Mouse (Mus musculus) midbrain, embryonic 10.5 days (tissue): Measurements from ENCODE around the gene Usp4. TPM values are rescaled to one million over a fixed set of nuclear protein-coding genes. Genes with fewer than 3 reads are reported as not detected.
"Not testable (repeated sequence)": the region's sequence is repeated elsewhere in the genome, so short reads cannot be mapped to it uniquely, and the experiment has no call there.

ENCODE experiments used
- DNase-seq: peaks from one replicate; pipeline ENCODE4 v3.0.0-alpha.2; 2017; ENCODE audit warnings: low spot score
- H3K27ac ChIP-seq: fragments of 300-500 bp; sonication (generic); replicated peaks from 2 replicates; pipeline ENCODE4 v1.5.1; 2016; ENCODE audit warnings: mild to moderate bottlenecking
- H3K27me3 ChIP-seq: fragments of 300-500 bp; sonication (generic); 2 replicates; pipeline ENCODE4 v1.6.1; 2016; ENCODE audit warnings: low read depth, mild to moderate bottlenecking; ENCODE audit not compliant: poor library complexity, severe bottlenecking
- H3K36me3 ChIP-seq: fragments of 300-500 bp; sonication (generic); 2 replicates; pipeline ENCODE4 v1.6.1; 2016; ENCODE audit warnings: mild to moderate bottlenecking, moderate library complexity
- H3K4me1 ChIP-seq: fragments of 300-500 bp; sonication (generic); 2 replicates; pipeline ENCODE4 v1.6.1; 2016
- H3K4me3 ChIP-seq: fragments of 300-500 bp; sonication (generic); 2 replicates; pipeline ENCODE4 v1.5.1; 2016; ENCODE audit warnings: mild to moderate bottlenecking, moderate library complexity
- H3K9me3 ChIP-seq: fragments of 300-500 bp; sonication (generic); replicated peaks from 2 replicates; pipeline ENCODE4 v1.6.1; 2016; ENCODE audit warnings: mild to moderate bottlenecking
- WGBS: fragments of 180-500 bp; shearing (Covaris S2); methylation state at CpG from one replicate; pipeline ENCODE4 v1.1.7; 2016; 5-methylcytosine and 5-hydroxymethylcytosine counted together
- polyA plus RNA-seq: library from polyadenylated mRNA; unstranded; fragments of >200 nt; fragmentation: Nextera tagmentation; extraction: Ambion mirVana; gene quantifications from 2 replicates; pipeline ENCODE4 v1.2.1, GENCODE M21; 2016

Usp4 gene
- 119 and 140 TPM in 2 replicates for polyA plus RNA-seq

DNA sequence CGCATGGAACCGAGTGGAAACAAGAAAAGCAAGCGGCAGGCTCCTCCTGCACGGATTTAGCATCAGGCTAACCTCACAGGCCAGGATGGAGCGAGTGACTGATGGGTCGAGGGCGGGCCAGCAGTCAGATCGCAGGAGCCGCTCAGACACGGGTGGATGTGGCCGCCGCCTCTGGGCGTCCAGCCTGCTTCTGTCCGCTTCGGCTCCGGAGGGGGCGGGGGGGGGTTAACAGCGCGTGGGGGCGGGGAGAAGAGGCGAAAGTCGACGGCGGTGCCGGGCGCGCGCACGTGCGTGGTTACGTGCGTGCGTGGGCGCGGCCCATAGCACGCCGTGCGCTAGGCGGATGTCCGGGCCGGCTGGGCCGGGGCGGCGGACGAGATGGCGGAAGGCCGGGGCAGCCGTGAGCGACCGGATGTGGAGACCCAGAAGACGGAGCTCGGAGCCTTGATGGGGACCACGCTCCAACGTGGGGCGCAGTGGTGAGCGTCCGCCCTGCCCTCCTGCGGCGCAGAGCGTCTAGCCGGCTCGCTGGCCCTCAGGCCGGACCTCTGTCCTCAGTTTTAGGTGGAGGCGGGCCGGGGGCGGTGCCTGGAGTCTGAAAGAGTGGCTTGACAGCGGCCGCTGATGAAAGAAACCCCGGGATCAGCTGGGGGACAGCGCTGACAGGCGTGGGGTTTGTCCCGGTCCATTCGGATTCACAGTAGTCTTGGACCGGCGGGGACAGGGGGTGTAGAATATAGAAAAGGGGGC, at the start of gene Usp4:
Usp4 (plus strand) TSS at position 314 of the 750 bp plus-strand sequence.
- peak; percentile 90 for DNase-seq
- H3K27ac ChIP-seq = peak within 1 kb of the TSS; percentile 95
- H3K9me3 ChIP-seq = no peaks in the 10 kb centered on the region
- H3K4me1 ChIP-seq = peaks cover 27% of the 10 kb centered on the region
- no peaks in the 10 kb centered on the region for H3K27me3 ChIP-seq
- WGBS = under 1% methylated on average over 75 of the region's 75 CpGs
- peaks cover 32% of the 10 kb centered on the region for H3K36me3 ChIP-seq
- peak within 1 kb of the TSS; percentile 92 for H3K4me3 ChIP-seq

DNA sequence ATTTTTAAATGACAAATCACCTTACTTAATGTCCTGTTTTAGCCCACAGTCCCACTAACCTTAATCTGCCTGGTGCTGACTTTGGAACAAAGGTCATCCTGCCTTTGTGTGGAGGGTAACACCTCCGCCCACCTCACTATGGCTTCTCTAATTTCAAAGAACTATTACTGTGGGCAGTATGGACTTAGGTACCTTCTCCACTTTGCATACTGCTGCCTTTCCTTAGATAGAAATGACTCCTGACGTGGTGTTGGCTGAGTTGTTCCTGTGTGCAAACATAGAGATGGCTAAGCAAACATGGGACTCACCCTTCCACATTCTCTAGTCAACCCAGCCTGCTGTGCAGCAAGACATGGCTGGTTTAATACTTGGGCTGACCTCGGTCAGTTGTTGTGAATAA, 45.8 kb upstream of the Usp4 start:
- H3K27ac ChIP-seq = no peak overlapping the region
- H3K9me3 ChIP-seq = no peaks in the 10 kb centered on the region
- peaks cover 54% of the 10 kb centered on the region for H3K36me3 ChIP-seq
- H3K4me3 ChIP-seq = no peak overlapping the region
- WGBS = 90% methylated on average over 3 of the region's 3 CpGs
- no peaks in the 10 kb centered on the region for H3K27me3 ChIP-seq
- no peak for DNase-seq
- H3K4me1 ChIP-seq = peaks cover 22% of the 10 kb centered on the region

- DNase-seq = no peak
- H3K4me3 ChIP-seq = peak overlapping the region; percentile 80
- no peaks in the 10 kb centered on the region for H3K9me3 ChIP-seq
- peaks cover 47% of the 10 kb centered on the region for H3K36me3 ChIP-seq
- peak overlapping the region; percentile 99; the same call in 1 of the 2 replicates for H3K27ac ChIP-seq
- peaks cover 36% of the 10 kb centered on the region for H3K4me1 ChIP-seq
- H3K27me3 ChIP-seq = no peaks in the 10 kb centered on the region
- 80% methylated on average over 4 of the region's 4 CpGs for WGBS
Observed at GRCm38 (mm10) chr9:108304716-108305115, 42.9 kb upstream of the Usp4 start.

GRCm38 (mm10) chr9:108305170-108305569, 42.5 kb upstream of the Usp4 start:
- peaks cover 45% of the 10 kb centered on the region for H3K36me3 ChIP-seq
- no peaks in the 10 kb centered on the region for H3K27me3 ChIP-seq
- peaks cover 40% of the 10 kb centered on the region for H3K4me1 ChIP-seq
- H3K4me3 ChIP-seq = peak overlapping the region; percentile 80
- DNase-seq = no peak
- WGBS = 9% methylated on average over 1 of the region's 1 CpGs
- H3K27ac ChIP-seq = peak overlapping the region; percentile 99
- H3K9me3 ChIP-seq = no peaks in the 10 kb centered on the region

DNA sequence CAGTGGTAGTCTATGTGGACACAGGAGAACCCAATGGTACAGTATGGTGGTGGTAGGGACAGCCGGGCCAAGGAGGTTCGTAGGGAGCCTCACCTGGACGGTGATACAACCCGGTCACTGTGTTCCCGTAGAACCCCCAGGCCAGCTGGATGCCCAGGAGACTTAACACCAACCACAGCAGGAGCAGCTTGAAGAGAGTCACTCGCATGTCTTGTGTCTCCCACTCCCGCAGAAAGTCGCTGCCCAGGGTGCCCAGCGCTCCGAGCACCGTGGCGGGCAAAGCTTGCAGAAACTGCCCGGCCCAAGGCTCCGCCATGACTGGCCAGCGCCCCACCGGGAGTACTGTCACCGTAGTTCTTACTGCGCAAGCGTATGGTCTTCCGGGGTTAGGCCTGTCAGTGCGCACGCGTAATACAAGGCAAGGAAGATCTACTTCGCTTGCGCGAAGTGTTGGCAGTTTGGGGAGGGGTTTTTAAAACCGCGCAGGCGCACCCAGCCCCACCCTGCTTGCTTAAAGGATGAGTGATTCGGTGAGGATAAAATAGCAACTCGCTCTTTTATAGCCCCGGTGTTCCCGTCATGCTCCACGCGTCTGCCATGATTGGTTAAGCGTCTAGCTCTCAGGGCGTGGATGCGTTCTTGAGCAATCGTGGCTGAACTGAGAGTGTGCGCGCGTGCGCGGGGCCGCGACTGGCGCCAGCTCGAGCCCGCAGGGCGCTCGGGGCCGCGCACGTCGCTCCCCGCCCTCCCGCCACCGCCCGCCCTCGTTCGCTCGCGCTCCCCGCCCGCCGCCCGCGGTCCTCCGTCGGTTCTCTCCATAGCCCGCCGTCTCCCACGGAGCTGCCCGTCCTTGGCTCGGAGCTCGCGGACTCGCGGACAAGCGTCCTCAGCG, 41.8 kb upstream of the Usp4 start, which contains the start of the genes Rhoa and Tcta:
Rhoa (plus strand) TSS at position 501 of the 892 bp plus-strand sequence.
Tcta (minus strand) TSS at position 532 of the 892 bp plus-strand sequence.
- under 1% methylated on average over 81 of the region's 81 CpGs for WGBS
- DNase-seq = peak; percentile 98

GRCm38 (mm10) chr9:108306571-108306980, 41.1 kb upstream of the Usp4 start:
- under 1% methylated on average over 51 of the region's 51 CpGs for WGBS
- no peak for DNase-seq

More for the DNA sequence above, 41.8 kb upstream of the Usp4 start, which contains the start of the genes Rhoa and Tcta:
- Histone ChIP-seq H3K27ac (peak within 1 kb of the TSS; percentile 99), H3K9me3 (no peaks in the 10 kb centered on the region), H3K4me3 (peak within 1 kb of the TSS; percentile 80), H3K36me3 (peaks cover 38% of the 10 kb centered on the region), H3K27me3 (no peaks in the 10 kb centered on the region), H3K4me1 (peaks cover 41% of the 10 kb centered on the region)

GRCm38 (mm10) chr9:108307021-108307807, 40.4 kb upstream of the Usp4 start:
- H3K27ac ChIP-seq = peak overlapping the region; percentile 99
- no peaks in the 10 kb centered on the region for H3K27me3 ChIP-seq
- H3K36me3 ChIP-seq = peaks cover 27% of the 10 kb centered on the region
- H3K9me3 ChIP-seq = no peaks in the 10 kb centered on the region
- no peak for DNase-seq
- H3K4me3 ChIP-seq = peak overlapping the region; percentile 80
- WGBS = 29% methylated on average over 12 of the region's 12 CpGs
- peaks cover 41% of the 10 kb centered on the region for H3K4me1 ChIP-seq

More at GRCm38 (mm10) chr9:108306571-108306980, 41.1 kb upstream of the Usp4 start:
- Histone ChIP-seq H3K4me3 (peak overlapping the region; percentile 80), H3K36me3 (peaks cover 31% of the 10 kb centered on the region), H3K27me3 (no peaks in the 10 kb centered on the region), H3K9me3 (no peaks in the 10 kb centered on the region), H3K27ac (peak overlapping the region; percentile 99), H3K4me1 (peaks cover 41% of the 10 kb centered on the region)

- Histone ChIP-seq H3K4me3 (peak overlapping the region; percentile 80), H3K27ac (no peak overlapping the region), H3K9me3 (no peaks in the 10 kb centered on the region), H3K27me3 (no peaks in the 10 kb centered on the region), H3K4me1 (peaks cover 41% of the 10 kb centered on the region), H3K36me3 (peaks cover 18% of the 10 kb centered on the region)
- DNase-seq = no peak
- WGBS = 77% methylated on average over 2 of the region's 2 CpGs
Observed at GRCm38 (mm10) chr9:108308141-108308540, 39.5 kb upstream of the Usp4 start.

- no peaks in the 10 kb centered on the region for H3K9me3 ChIP-seq
- 98% methylated on average over 3 of the region's 3 CpGs for WGBS
- H3K4me1 ChIP-seq = no peaks in the 10 kb centered on the region
- no peaks in the 10 kb centered on the region for H3K27me3 ChIP-seq
- H3K4me3 ChIP-seq = no peak overlapping the region
- DNase-seq = no peak
- H3K27ac ChIP-seq = no peak overlapping the region
- peaks cover 80% of the 10 kb centered on the region for H3K36me3 ChIP-seq
Observed at GRCm38 (mm10) chr9:108317572-108317971, 30.1 kb upstream of the Usp4 start.

GRCm38 (mm10) chr9:108318462-108318861, 29.2 kb upstream of the Usp4 start:
- H3K27ac ChIP-seq = no peak overlapping the region
- no peaks in the 10 kb centered on the region for H3K9me3 ChIP-seq
- H3K27me3 ChIP-seq = no peaks in the 10 kb centered on the region
- no peak for DNase-seq
- H3K4me1 ChIP-seq = no peaks in the 10 kb centered on the region
- no peak overlapping the region for H3K4me3 ChIP-seq
- H3K36me3 ChIP-seq = peaks cover 87% of the 10 kb centered on the region
- 95% methylated on average over 2 of the region's 2 CpGs for whole genome bisulfite sequencing

GRCm38 (mm10) chr9:108322054-108322453, 25.6 kb upstream of the Usp4 start:
- not testable (repeated sequence) for H3K4me3 ChIP-seq, H3K4me1 ChIP-seq, H3K9me3 ChIP-seq, H3K27ac ChIP-seq, DNase-seq, H3K27me3 ChIP-seq
- H3K36me3 ChIP-seq = peaks cover 93% of the 10 kb centered on the region
- 91% methylated on average over 7 of the region's 7 CpGs for WGBS

DNA sequence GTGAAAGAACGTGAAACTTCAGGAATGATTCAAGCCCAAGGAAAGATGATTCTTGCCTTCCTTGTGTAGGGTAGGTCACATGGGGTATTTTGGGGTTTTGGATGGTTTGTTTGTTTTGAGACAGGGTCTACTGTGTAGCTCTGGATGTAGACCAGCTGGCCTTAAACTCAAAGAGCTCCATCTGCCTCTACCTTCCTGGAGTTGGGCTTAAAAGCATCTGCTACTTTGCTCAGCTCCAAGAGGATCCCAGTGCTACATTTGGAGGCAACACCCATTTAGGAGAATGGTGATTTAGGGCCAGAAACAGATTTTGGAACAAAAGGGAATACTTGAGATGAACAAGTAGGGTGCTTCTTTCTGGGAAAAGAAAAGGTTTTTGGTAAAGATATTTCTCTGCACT, 22.9 kb upstream of the Usp4 start:
- no peak overlapping the region for H3K27ac ChIP-seq
- WGBS = 98% methylated on average over 1 of the region's 1 CpGs
- no peak for DNase-seq
- H3K9me3 ChIP-seq = no peaks in the 10 kb centered on the region
- H3K36me3 ChIP-seq = peaks cover 94% of the 10 kb centered on the region
- H3K4me1 ChIP-seq = no peaks in the 10 kb centered on the region
- H3K4me3 ChIP-seq = no peak overlapping the region
- H3K27me3 ChIP-seq = no peaks in the 10 kb centered on the region
